Mouse (Mus musculus): ENCODE measurements around the gene F13b.
A peak's percentile ranks its signal among the peaks of the same experiment; 100 is the strongest.

F13b gene

GRCm38 (mm10) chr1:139501258-139501752 lies at the start of gene F13b:
Gene F13b, plus strand, starts transcription at chr1:139501702.
- DNase-seq = no peak

- peak; percentile 88 for DNase-seq
These were observed 46.9 kb upstream of the F13b start, which contains the start of gene Aspm for GRCm38 (mm10) chr1:139454340-139455225. Gene Aspm, plus strand, starts transcription at chr1:139454772.

GRCm38 (mm10) chr1:139455226-139455869 lies 46.2 kb upstream of the F13b start:
- DNase-seq = no peak

GRCm38 (mm10) chr1:139460807-139461206 lies 40.7 kb upstream of the F13b start:
- no peak for DNase-seq

GRCm38 (mm10) chr1:139465936-139466335 lies 35.6 kb upstream of the F13b start:
- no peak for DNase-seq

- DNase-seq = no peak
These were observed 22.6 kb upstream of the F13b start for GRCm38 (mm10) chr1:139478898-139479297.

GRCm38 (mm10) chr1:139480246-139480645 lies 21.3 kb upstream of the F13b start:
- no peak for DNase-seq

GRCm38 (mm10) chr1:139481146-139481545 lies 20.4 kb upstream of the F13b start:
- DNase-seq = no peak

GRCm38 (mm10) chr1:139494630-139495029 lies 6.9 kb upstream of the F13b start:
- no peak for DNase-seq

- no peak for DNase-seq
These were observed 6.1 kb upstream of the F13b start for GRCm38 (mm10) chr1:139495408-139495807.

GRCm38 (mm10) chr1:139496212-139496611 lies 5.3 kb upstream of the F13b start:
- no peak for DNase-seq

GRCm38 (mm10) chr1:139499751-139500150 lies 1.8 kb upstream of the F13b start:
- no peak for DNase-seq

- DNase-seq = no peak
These were observed 13.1 kb downstream of the F13b start for GRCm38 (mm10) chr1:139514556-139514955.

GRCm38 (mm10) chr1:139548536-139548935 lies 47.0 kb downstream of the F13b start:
- DNase-seq = no peak

- no peak for DNase-seq
These were observed 49.8 kb downstream of the F13b start for GRCm38 (mm10) chr1:139551311-139551710.

GRCm38 (mm10) chr1:139560024-139560423 lies 58.5 kb downstream of the F13b start, which contains the start of gene Cfhr1:
Gene Cfhr1, minus strand, starts transcription at chr1:139560272.
- no peak for DNase-seq

All from thymus, postnatal 25 days (tissue).